Mouse (Mus musculus): ENCODE data around the gene Trim69. TPM values are rescaled to one million over a fixed set of nuclear protein-coding genes. Genes with fewer than 3 reads are reported as not detected.
"Not testable (repeated sequence)": the region's sequence is repeated elsewhere in the genome, so short reads cannot be mapped to it uniquely, and the experiment has no call there.

Gene Trim69
- total RNA-seq, 2 experiments from 2014 or later, result not detected

- no peak for DNase-seq (ENCODE audit: low spot score in 2 of 2)
Observed at GRCm38 (mm10) chr2:122206440-122207107, 46.1 kb downstream of the Trim69 start.

GRCm38 (mm10) chr2:122210534-122211228, 50.2 kb downstream of the Trim69 start:
- DNase-seq (ENCODE audit: low spot score in 2 of 2), result no peak

- DNase-seq (ENCODE audit: low spot score in 2 of 2), result not testable (repeated sequence)
Observed at GRCm38 (mm10) chr2:122217075-122217474, 56.6 kb downstream of the Trim69 start.

- no peak for DNase-seq (ENCODE audit: low spot score in 2 of 2)
Observed at GRCm38 (mm10) chr2:122218234-122218633, 57.7 kb downstream of the Trim69 start.

DNA sequence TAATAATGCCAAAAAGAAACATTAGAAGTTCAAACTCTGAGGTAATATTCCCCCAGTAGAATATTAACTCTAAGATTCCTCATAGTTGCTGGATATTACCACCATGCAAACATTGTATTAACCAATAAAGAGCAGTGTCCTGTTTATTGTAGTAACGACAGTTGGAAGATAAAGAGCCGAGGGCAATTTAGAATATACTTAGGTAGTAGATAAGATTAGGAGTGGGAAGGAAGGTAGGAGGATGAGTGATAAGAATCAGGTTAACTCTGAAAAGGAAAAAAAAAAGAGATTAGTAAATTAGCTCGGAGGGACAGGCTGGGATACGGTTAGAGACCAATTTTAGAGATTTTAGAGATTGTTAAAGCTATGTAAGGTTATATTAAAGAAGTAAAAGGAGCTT, 60.9 kb downstream of the Trim69 start:
- DNase-seq (ENCODE audit: low spot score in 2 of 2), result no peak

- no peak for DNase-seq (ENCODE audit: low spot score in 2 of 2)
Observed at GRCm38 (mm10) chr2:122221798-122222197, 61.3 kb downstream of the Trim69 start.

DNA sequence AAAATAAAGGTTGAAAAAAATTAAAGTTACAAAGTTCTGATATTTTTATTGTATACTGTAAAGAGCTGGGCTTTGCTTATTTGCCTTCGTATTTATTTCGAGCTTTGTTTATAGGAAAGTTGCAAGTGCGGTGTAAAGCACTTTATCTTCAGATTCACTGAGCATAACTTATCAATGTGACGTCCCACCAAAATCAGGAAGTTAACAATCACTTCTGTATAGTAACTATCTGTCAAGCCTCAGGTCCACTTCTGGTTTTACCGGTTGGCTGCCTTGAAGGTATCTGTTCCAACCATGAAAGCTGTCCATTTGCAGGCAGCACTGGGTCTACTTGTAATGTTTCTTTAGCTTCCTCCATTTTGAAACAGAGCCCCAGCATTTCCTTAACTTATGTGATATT, 61.8 kb downstream of the Trim69 start:
- DNase-seq (ENCODE audit: low spot score in 2 of 2), result no peak

GRCm38 (mm10) chr2:122223654-122224053, 63.2 kb downstream of the Trim69 start:
- no peak for DNase-seq (ENCODE audit: low spot score in 2 of 2)

Other genes with a start within 250 kb of the Trim69 start
- 10 to 100 TPM; 32.8 to 39.0 TPM for gene Ctdspl2, start 204.7 kb upstream of the Trim69 start, total RNA-seq (2021)
- under 1 TPM; 0.21 to 0.27 TPM for gene Mageb3, start 204.6 kb upstream of the Trim69 start, total RNA-seq (2021)
- 10 to 100 TPM; 16.4 to 18.9 TPM for gene Eif3j1, start 132.2 kb upstream of the Trim69 start, total RNA-seq (2021)
- 10 to 100 TPM; 11.4 to 12.8 TPM for gene Spg11, start 42.3 kb upstream of the Trim69 start, total RNA-seq (2021)
- gene B2m, start 13.0 kb upstream of the Trim69 start, total RNA-seq (2021), result 100 to 1,000 TPM; 168 to 182 TPM
- gene Patl2, start 25.5 kb downstream of the Trim69 start, total RNA-seq (2021), result not detected
- gene Terb2, start 25.6 kb downstream of the Trim69 start, total RNA-seq (2021), result not detected
- 10 to 100 TPM; 10.6 to 16.4 TPM for gene Sord, start 74.0 kb downstream of the Trim69 start, total RNA-seq (2021)
- under 1 TPM; 0.34 to 0.86 TPM for gene Duox2, start 137.7 kb downstream of the Trim69 start, total RNA-seq (2021)
- gene Duoxa2, start 138.2 kb downstream of the Trim69 start, total RNA-seq (2021), result not detected
- 1 to 10 TPM; 1.2 TPM for gene Duoxa1, start 153.0 kb downstream of the Trim69 start, total RNA-seq (2021)
- under 1 TPM; 0.37 to 0.49 TPM for gene Duox1, start 155.0 kb downstream of the Trim69 start, total RNA-seq (2021)
- 10 to 100 TPM; 11.9 to 12.2 TPM for gene Shf, start 208.5 kb downstream of the Trim69 start, total RNA-seq (2021)